Mouse (Mus musculus) MEL (cell line): Measurements from ENCODE around the gene Hbq1b.

Experiments used
- CTCF ChIP-seq, 3 experiments: IDR thresholded peaks in 2 of 3; conservative IDR thresholded peaks in 1 of 3; 2 replicates each; pipeline ENCODE4 v1.5.1; 2011 to 2012; ENCODE audit warnings: low read length in 3 of 3, low read depth in 2 of 3, mild to moderate bottlenecking in 2 of 3, improper control_type of control experiment in 1 of 3, inconsistent platforms in 1 of 3, mixed read lengths in 1 of 3, moderate library complexity in 1 of 3; ENCODE audit not compliant: control insufficient read depth in 1 of 3, insufficient read depth in 1 of 3, poor library complexity in 1 of 3, severe bottlenecking in 1 of 3
- ELF1 ChIP-seq: IDR thresholded peaks from 2 replicates; pipeline ENCODE4 v1.6.1; 2014; ENCODE audit warnings: low read depth, mild to moderate bottlenecking, inconsistent platforms, low read length, improper control_type of control experiment, moderate library complexity
- MYB ChIP-seq: IDR thresholded peaks from 2 replicates; pipeline ENCODE4 v1.6.1; 2011; ENCODE audit warnings: mild to moderate bottlenecking, low read depth, low read length, improper control_type of control experiment
- POLR2A ChIP-seq, 2 experiments: IDR thresholded peaks; 2 replicates each; pipeline ENCODE4 v1.6.1; 2011 to 2012; ENCODE audit warnings: low read length in 2 of 2, mild to moderate bottlenecking in 2 of 2, control low read depth in 1 of 2, improper control_type of control experiment in 1 of 2, low read depth in 1 of 2, moderate library complexity in 1 of 2; ENCODE audit not compliant: control insufficient read depth in 1 of 2, insufficient read depth in 1 of 2, poor library complexity in 1 of 2
- RCOR1 ChIP-seq: IDR thresholded peaks from 2 replicates; pipeline ENCODE4 v1.6.1; 2012; ENCODE audit warnings: low read depth, mild to moderate bottlenecking, inconsistent platforms, low read length, improper control_type of control experiment
- TBP ChIP-seq: IDR thresholded peaks from 2 replicates; pipeline ENCODE4 v1.8.0; 2011; ENCODE audit warnings: low read depth, low read length, improper control_type of control experiment
- USF1 ChIP-seq: IDR thresholded peaks from 2 replicates; pipeline ENCODE4 v1.6.1; 2014; ENCODE audit warnings: low read depth, mild to moderate bottlenecking, inconsistent platforms, low read length, improper control_type of control experiment, moderate library complexity
- USF2 ChIP-seq, 2 experiments: IDR thresholded peaks; 2 replicates each; pipeline ENCODE4 v1.6.1; 2011 to 2012; ENCODE audit warnings: improper control_type of control experiment in 2 of 2, low read length in 2 of 2, borderline replicate concordance in 1 of 2, inconsistent platforms in 1 of 2, low read depth in 1 of 2, mild to moderate bottlenecking in 1 of 2; ENCODE audit not compliant: insufficient read depth in 1 of 2
- ZKSCAN1 ChIP-seq: IDR thresholded peaks from 2 replicates; pipeline ENCODE4 v1.6.1; 2012; ENCODE audit warnings: low read depth, mild to moderate bottlenecking, inconsistent platforms, low read length, improper control_type of control experiment, moderate library complexity

GRCm38 (mm10) chr11:32248350-32248749, 38.4 kb upstream of the Hbq1b start:
- TF ChIP-seq POLR2A (IDR thresholded peaks at IDR 0.05; ENCODE audit: control insufficient read depth in 1 of 2, insufficient read depth in 1 of 2, low read depth in 1 of 2, low read length in 2 of 2, poor library complexity in 1 of 2), result no peak
- no peak for TF ChIP-seq TBP
- no peak for TF ChIP-seq MYB
- TF ChIP-seq USF1, result no peak
- TF ChIP-seq CTCF (IDR thresholded peaks at IDR 0.05 in 2 of 3, conservative IDR thresholded peaks at IDR 0.05 in 1 of 3; ENCODE audit: control insufficient read depth in 1 of 3, insufficient read depth in 1 of 3, low read depth in 2 of 3, low read length in 3 of 3, poor library complexity in 1 of 3, severe bottlenecking in 1 of 3), result no peak
- TF ChIP-seq RCOR1, result no peak
- no peak for TF ChIP-seq ELF1
- no peak for TF ChIP-seq USF2 (IDR thresholded peaks at IDR 0.05; ENCODE audit: borderline replicate concordance in 1 of 2, insufficient read depth in 1 of 2, low read depth in 1 of 2, low read length in 2 of 2)
- TF ChIP-seq ZKSCAN1, result no peak
